Mouse (Mus musculus): ENCODE results near the gene 4930435E12Rik.
"Not testable (repeated sequence)": the region's sequence is repeated elsewhere in the genome, so short reads cannot be mapped to it uniquely, and the experiment has no call there.

The 4930435E12Rik gene

GRCm38 (mm10) chr16:38828649-38829048, at the start of gene 4930435E12Rik:
Gene 4930435E12Rik (minus strand): TSS chr16:38828749.
- Histone ChIP-seq H3K36me3 (ENCODE audit: control insufficient read depth, insufficient read depth, low read length, poor library complexity, severe bottlenecking) (no peaks in the 10 kb centered on the region), H3K27me3 (ENCODE audit: control insufficient read depth, insufficient read depth, low read length, poor library complexity, severe bottlenecking) (no peaks in the 10 kb centered on the region)
- no peak for DNase-seq (ENCODE audit: low read depth, low spot score)

GRCm38 (mm10) chr16:38874481-38874880, 45.9 kb upstream of the 4930435E12Rik start:
- Histone ChIP-seq H3K27me3 (ENCODE audit: control insufficient read depth, insufficient read depth, low read length, poor library complexity, severe bottlenecking) (no peaks in the 10 kb centered on the region), H3K36me3 (ENCODE audit: control insufficient read depth, insufficient read depth, low read length, poor library complexity, severe bottlenecking) (no peaks in the 10 kb centered on the region)
- no peak for DNase-seq (ENCODE audit: low read depth, low spot score)

- DNase-seq (ENCODE audit: low read depth, low spot score) = no peak
- Histone ChIP-seq H3K27me3 (ENCODE audit: control insufficient read depth, insufficient read depth, low read length, poor library complexity, severe bottlenecking) (no peaks in the 10 kb centered on the region), H3K36me3 (ENCODE audit: control insufficient read depth, insufficient read depth, low read length, poor library complexity, severe bottlenecking) (no peaks in the 10 kb centered on the region)
Measured at GRCm38 (mm10) chr16:38873231-38873630, 44.7 kb upstream of the 4930435E12Rik start.

GRCm38 (mm10) chr16:38864358-38864757, 35.8 kb upstream of the 4930435E12Rik start:
- no peaks in the 10 kb centered on the region for H3K36me3 ChIP-seq (ENCODE audit: control insufficient read depth, insufficient read depth, low read length, poor library complexity, severe bottlenecking)

DNA sequence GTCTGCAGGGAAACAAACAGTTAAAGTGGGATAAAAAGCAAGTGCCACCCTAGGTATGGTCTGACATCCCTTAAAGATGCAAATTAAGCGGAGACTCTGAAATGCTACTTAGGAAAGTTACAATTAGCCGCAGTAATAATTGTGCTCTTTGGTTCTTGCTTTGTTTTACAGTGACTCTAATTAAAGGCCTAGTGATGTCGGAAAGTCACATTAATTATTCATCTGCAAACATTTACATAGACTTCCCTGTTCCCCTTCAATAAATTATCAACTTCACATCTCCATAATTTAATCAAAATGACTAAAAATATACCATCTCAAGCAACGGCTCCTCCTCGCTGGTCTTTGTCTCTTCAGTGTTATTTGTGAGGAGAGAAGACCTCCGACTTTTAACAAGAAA, 32.0 kb upstream of the 4930435E12Rik start:
- H3K36me3 ChIP-seq (ENCODE audit: control insufficient read depth, insufficient read depth, low read length, poor library complexity, severe bottlenecking) = no peaks in the 10 kb centered on the region
- no peak for DNase-seq (ENCODE audit: low read depth, low spot score)
- H3K27me3 ChIP-seq (ENCODE audit: control insufficient read depth, insufficient read depth, low read length, poor library complexity, severe bottlenecking) = no peaks in the 10 kb centered on the region

More at GRCm38 (mm10) chr16:38864358-38864757, 35.8 kb upstream of the 4930435E12Rik start:
- no peak for DNase-seq (ENCODE audit: low read depth, low spot score)
- no peaks in the 10 kb centered on the region for H3K27me3 ChIP-seq (ENCODE audit: control insufficient read depth, insufficient read depth, low read length, poor library complexity, severe bottlenecking)

- Histone ChIP-seq H3K36me3 (ENCODE audit: control insufficient read depth, insufficient read depth, low read length, poor library complexity, severe bottlenecking) (no peaks in the 10 kb centered on the region), H3K27me3 (ENCODE audit: control insufficient read depth, insufficient read depth, low read length, poor library complexity, severe bottlenecking) (no peaks in the 10 kb centered on the region)
- DNase-seq (ENCODE audit: low read depth, low spot score) = peak; percentile 50
Measured at GRCm38 (mm10) chr16:38858120-38858749, 29.7 kb upstream of the 4930435E12Rik start.

- H3K36me3 ChIP-seq (ENCODE audit: control insufficient read depth, insufficient read depth, low read length, poor library complexity, severe bottlenecking) = no peaks in the 10 kb centered on the region
- peak; percentile 70 for DNase-seq (ENCODE audit: low read depth, low spot score)
- H3K27me3 ChIP-seq (ENCODE audit: control insufficient read depth, insufficient read depth, low read length, poor library complexity, severe bottlenecking) = no peaks in the 10 kb centered on the region
Measured at GRCm38 (mm10) chr16:38812521-38812920, 16.0 kb downstream of the 4930435E12Rik start.

GRCm38 (mm10) chr16:38810196-38810595, 18.4 kb downstream of the 4930435E12Rik start:
- H3K36me3 ChIP-seq (ENCODE audit: control insufficient read depth, insufficient read depth, low read length, poor library complexity, severe bottlenecking) = no peaks in the 10 kb centered on the region
- no peak for DNase-seq (ENCODE audit: low read depth, low spot score)
- no peaks in the 10 kb centered on the region for H3K27me3 ChIP-seq (ENCODE audit: control insufficient read depth, insufficient read depth, low read length, poor library complexity, severe bottlenecking)

GRCm38 (mm10) chr16:38807796-38808195, 20.8 kb downstream of the 4930435E12Rik start:
- not testable (repeated sequence) for H3K36me3 ChIP-seq (ENCODE audit: control insufficient read depth, insufficient read depth, low read length, poor library complexity, severe bottlenecking); DNase-seq (ENCODE audit: low read depth, low spot score); H3K27me3 ChIP-seq (ENCODE audit: control insufficient read depth, insufficient read depth, low read length, poor library complexity, severe bottlenecking)

DNA sequence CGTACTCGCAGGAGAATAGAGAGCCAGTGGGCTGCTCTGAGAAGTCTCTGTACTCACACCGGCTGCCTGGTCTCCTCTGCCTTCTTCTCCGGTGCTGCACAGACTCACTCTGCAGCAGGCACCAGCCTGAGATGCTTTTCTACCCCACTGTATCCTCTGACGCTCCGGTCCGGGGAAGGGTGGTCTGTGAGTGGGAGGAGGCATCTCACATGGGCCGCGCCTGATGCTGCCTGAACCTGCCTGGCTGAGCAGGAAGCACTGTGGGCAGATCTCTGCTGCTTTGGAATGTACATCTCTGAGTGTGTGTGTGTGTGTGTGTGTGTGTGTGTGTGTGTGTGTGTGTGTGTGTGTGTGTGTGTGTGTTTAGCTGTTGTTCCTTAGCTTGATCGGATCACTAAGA, 28.5 kb downstream of the 4930435E12Rik start, which contains the start of gene Upk1b:
Gene Upk1b (minus strand): TSS at position 238 of the 400 bp plus-strand sequence.
- no peak for DNase-seq (ENCODE audit: low read depth, low spot score)
- no peaks in the 10 kb centered on the region for H3K27me3 ChIP-seq (ENCODE audit: control insufficient read depth, insufficient read depth, low read length, poor library complexity, severe bottlenecking)
- no peaks in the 10 kb centered on the region for H3K36me3 ChIP-seq (ENCODE audit: control insufficient read depth, insufficient read depth, low read length, poor library complexity, severe bottlenecking)

DNA sequence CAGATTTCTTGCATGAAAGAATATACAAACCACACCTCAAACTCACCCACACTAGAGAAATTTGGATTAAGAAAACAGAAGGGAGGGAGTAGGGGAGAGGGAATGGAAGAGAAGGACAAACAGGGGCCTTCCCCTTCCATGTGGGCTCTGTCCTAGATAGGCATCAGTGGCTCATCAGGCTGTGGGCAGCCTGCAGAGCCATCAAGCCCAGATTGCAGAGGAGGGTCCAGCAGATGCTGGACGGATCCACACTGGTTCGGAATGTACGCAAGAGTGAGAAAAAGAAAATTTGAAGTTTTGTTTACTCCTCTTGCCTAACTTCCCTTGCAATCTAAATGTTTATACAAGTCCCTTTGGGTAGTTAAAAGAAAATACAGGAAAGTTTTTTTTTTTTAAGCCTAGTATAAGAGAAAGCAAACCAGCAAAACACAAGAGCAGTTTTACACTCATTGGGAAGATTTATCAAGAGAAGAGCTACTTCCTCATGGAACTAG, 29.5 kb downstream of the 4930435E12Rik start:
- no peaks in the 10 kb centered on the region; the same call in 1 of the 2 replicates for H3K27me3 ChIP-seq (ENCODE audit: control insufficient read depth, insufficient read depth, low read length, poor library complexity, severe bottlenecking)
- H3K36me3 ChIP-seq (ENCODE audit: control insufficient read depth, insufficient read depth, low read length, poor library complexity, severe bottlenecking) = no peaks in the 10 kb centered on the region
- no peak for DNase-seq (ENCODE audit: low read depth, low spot score)

DNA sequence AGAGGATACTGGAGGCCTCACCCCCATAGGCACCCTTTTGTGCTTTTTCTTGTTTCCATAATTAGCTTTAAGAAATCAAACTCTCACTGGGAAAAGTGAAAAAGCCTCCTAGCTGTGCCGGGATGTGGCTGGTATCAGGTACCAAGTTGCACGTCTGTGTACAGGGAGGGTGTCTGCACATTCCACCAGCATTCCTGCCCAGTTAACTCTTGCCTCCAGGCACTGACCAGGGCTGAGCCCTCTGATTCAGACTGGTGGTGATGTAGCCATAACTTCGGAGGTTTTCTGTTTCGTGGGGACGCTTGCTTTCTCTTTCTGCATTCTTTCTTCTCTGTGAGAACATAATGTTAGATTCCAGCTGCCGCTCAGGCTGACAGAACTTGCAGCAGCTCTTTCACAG, 35.4 kb downstream of the 4930435E12Rik start:
- Histone ChIP-seq H3K27me3 (ENCODE audit: control insufficient read depth, insufficient read depth, low read length, poor library complexity, severe bottlenecking) (no peaks in the 10 kb centered on the region; the same call in 1 of the 2 replicates), H3K36me3 (ENCODE audit: control insufficient read depth, insufficient read depth, low read length, poor library complexity, severe bottlenecking) (no peaks in the 10 kb centered on the region)
- no peak for DNase-seq (ENCODE audit: low read depth, low spot score)

GRCm38 (mm10) chr16:38789966-38790365, 38.6 kb downstream of the 4930435E12Rik start:
- Histone ChIP-seq H3K36me3 (ENCODE audit: control insufficient read depth, insufficient read depth, low read length, poor library complexity, severe bottlenecking) (no peaks in the 10 kb centered on the region), H3K27me3 (ENCODE audit: control insufficient read depth, insufficient read depth, low read length, poor library complexity, severe bottlenecking) (no peaks in the 10 kb centered on the region; the same call in 1 of the 2 replicates)
- DNase-seq (ENCODE audit: low read depth, low spot score) = no peak

DNA sequence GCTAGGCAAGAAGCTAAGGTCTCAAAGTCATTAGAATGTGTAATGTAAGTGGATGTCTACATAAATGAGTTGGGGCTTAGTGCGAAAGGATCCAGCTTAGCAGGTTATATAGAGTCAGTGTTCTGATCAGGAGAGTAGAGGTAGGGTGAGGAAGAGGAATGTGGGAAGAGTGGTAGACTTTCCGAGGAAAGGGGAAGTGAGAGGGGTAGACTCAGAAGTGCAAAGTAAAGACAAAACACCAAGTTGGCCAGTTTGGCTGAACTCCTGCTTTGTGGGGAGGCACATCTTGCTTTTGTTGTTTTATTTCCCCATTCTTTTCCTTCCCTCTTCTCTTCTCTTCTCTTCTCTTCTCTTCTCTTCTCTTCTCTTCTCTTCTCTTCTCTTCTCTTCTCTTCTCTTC, 39.5 kb downstream of the 4930435E12Rik start:
- H3K27me3 ChIP-seq (ENCODE audit: control insufficient read depth, insufficient read depth, low read length, poor library complexity, severe bottlenecking) = no peaks in the 10 kb centered on the region; the same call in 1 of the 2 replicates
- H3K36me3 ChIP-seq (ENCODE audit: control insufficient read depth, insufficient read depth, low read length, poor library complexity, severe bottlenecking) = no peaks in the 10 kb centered on the region
- no peak for DNase-seq (ENCODE audit: low read depth, low spot score)

DNA sequence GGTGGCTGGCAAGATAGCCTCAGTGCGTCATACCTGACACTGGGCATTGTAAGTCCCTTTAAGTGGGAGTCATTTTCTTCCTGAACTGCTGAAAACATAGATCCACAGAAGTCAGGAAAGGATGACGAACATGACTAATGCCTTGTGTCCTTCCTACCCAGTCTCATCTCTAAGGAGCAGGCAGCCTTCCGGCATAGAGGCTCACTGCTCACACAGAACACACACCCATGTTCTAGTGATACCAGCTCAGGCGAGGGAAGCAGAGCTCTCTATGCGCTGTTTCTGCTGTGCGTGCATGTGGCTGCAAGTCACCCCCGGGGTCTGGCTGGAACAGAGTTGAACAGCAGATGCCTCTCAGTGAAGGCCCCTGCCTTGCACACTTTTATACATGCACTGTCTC, 43.2 kb downstream of the 4930435E12Rik start:
- DNase-seq (ENCODE audit: low read depth, low spot score) = no peak
- Histone ChIP-seq H3K27me3 (ENCODE audit: control insufficient read depth, insufficient read depth, low read length, poor library complexity, severe bottlenecking) (no peaks in the 10 kb centered on the region), H3K36me3 (ENCODE audit: control insufficient read depth, insufficient read depth, low read length, poor library complexity, severe bottlenecking) (no peaks in the 10 kb centered on the region)
